Mouse (Mus musculus) R1 (cell line): ENCODE measurements around the gene Surf4.

Source experiments
- DNase-seq: peaks from one replicate; pipeline ENCODE4 v3.0.0-alpha.2; 2018; ENCODE audit warnings: low read depth, low spot score

Gene Surf4

DNA sequence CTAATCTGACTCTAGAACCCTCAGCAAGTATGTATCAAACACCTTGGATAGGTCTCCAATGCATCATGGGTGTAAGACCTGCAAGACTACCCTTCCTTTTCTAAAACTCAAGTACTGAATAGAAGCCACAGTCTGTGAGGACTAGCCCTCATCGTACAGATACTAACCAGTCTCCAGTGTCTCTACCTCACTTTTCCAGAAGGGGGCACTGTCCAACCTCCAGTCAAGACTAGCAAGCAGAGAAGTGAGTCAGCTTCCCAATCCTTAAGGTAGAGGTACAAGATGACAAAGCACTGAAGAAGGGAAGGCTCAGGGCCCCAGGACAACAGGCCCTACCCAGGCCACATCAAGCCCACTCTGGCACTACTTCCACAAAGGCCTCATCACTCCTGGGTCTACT lies 3.3 kb downstream of the Surf4 start:
- peak; percentile 86 for DNase-seq

DNA sequence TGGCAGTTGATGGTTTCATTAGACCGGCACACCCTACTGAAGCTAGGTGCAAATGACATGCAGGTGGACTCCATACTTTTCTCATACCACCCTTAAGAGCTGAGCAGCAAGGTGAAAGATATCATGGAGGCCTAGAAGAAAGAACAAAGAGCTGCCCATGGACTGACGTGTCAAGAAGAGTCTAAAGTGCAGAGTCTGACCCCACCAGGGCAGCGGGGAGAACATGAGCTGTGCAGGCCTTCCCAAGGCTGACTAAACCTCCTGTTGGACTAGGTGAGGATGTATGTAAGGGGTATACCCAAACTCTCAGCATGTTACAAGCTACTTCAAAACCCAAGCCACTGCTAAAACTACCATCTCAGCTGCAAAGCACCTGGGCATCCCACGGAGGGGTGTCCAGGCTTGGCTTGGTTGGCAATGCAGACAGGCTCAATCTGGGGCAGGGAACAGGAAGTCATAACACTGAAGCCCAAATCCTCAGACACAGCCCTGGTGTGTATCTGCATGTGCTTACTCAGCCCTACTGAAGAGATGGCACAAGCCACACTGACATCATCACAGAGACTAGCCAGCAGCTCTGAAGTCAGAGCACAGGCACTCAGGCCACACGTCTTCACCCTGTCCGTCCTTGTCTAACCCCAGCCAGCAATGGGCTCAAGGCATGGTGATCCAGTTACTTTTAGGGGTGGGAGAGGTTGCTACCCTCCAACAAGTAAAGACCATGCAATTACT lies 5.8 kb downstream of the Surf4 start:
- DNase-seq: no peak

DNA sequence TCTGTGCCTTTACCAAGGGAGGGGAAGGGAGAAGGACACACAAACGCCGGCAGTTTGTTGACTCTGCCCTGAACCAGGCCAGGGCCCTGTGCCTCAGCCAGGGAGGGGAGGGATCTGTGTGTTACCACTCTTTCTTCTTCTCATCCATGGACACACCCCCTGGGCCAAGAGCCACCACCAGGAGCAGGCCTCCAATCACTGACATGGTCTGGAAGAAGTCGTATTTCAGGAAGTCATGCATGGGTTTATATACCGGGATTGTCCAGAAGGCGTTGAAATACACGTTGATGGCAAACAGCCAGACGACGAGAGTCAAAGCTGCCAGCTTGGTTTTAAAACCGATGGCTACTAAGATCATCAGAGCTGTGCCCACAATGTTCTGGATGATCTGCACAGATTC lies 11.9 kb downstream of the Surf4 start:
- DNase-seq: peak; percentile 41

DNA sequence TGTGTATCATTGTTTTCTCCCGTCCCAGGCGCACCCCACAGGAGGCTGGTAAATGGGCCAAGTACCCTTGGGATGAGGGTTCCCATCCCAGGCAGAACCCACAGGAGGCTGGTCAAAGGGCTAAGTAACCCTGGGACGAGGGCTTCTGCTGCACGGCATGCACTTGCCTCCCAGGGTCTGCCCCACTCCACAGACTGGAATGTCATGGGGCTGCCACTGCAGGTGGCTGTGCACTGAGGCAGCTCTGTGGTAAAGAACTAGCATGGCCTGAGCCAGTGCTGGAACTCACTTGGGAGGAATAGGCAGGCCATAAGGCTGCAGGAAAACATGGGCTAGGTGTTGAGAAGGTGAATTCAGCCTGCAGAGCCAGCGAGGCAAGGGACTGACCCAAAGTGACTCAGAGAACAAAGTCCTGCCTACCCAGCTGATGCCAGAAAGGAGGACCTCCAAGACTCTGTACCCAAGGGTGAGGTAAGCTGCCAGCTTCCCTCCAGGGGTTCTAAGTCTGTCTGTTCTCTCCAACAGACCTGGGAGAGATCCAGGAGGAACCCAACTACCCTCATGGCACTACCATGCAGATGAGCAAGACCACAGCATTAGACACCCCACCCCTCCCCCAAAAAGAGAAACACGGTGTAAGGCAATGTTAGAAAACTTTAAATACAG lies 13.4 kb downstream of the Surf4 start:
- no peak for DNase-seq

DNA sequence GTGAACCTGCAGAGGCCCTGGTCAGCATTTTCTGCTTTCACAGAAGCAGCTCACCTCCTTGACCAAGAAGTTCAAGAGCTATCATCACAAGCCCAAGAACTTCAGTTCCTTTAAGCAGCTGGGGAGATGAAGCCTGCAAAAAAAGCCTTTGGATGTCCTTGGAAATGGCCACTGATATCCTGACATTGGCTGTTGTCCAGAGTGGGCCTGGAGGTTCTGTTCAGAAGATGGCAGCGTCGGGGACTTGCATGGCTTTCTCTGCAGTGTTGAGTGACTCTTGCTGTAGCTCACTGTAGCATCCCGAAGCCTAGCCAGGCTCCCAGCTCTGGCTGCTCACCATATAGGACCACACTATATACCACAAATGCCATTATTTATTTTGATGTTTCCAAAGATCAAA lies 14.0 kb downstream of the Surf4 start:
- DNase-seq: no peak

DNA sequence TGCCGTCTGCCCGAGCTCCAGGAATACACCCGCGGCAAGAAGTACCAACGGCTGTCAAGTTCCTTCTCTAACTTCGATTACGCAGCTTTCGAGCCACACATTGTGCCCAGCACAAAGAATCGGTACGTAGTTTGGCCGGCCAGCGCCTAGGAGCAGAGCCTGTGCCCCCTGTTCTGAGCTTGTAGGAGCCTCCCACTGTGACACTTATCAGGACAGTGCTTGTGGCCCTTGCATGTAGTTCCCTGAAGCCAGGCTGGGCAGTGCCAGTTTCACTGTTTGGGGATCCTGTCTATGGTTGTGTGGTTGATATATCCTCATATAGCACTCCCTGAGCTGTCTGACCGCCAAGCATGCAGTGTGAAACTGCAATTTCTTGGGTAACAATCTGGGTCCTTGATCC lies 17.0 kb downstream of the Surf4 start:
- DNase-seq: no peak

DNA sequence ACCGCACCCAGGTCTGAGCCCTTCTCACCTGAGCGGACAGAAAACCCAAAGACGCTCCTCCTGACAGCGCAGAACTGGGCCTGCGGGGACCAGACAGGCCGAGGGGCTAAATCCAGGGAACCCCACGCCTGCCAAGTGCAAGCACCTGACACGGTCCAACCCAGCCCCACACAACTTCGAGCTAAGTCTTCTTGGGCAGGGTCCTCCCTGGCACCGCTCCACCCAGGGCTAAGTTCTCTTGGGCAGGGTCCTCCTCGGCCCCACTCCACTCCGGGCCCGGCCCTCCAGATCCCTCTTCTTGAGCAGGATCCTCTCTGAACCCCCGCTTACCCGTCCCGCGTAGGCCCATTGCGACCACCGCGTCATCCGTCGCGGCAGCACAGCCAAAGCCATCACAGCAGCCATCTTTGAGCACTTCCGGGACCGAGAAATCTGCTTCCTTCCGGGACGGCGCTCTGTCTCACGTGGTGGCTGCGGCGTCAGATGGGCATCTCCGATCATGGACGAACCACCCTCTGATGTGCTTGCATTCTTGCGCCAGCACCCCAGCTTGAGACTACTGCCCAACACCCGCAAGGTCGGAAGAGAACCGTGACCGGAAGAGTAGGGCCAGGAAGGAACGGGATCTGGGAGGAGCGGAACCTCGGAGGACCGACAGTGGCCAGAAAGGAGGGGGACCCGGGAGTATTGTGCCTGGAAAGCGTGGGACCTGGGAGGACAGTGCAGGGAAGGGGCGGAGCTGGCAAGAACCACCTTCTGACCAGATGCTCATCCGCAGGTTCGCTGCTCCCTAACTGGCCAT lies 17.6 kb downstream of the Surf4 start, which contains the start of the genes Surf2 and Surf1:
Gene Surf2 (plus strand): TSS at position 441 of the 802 bp plus-strand sequence.
Gene Surf1 (minus strand): TSS at position 604 of the 802 bp plus-strand sequence.
- DNase-seq: peak; percentile 80

DNA sequence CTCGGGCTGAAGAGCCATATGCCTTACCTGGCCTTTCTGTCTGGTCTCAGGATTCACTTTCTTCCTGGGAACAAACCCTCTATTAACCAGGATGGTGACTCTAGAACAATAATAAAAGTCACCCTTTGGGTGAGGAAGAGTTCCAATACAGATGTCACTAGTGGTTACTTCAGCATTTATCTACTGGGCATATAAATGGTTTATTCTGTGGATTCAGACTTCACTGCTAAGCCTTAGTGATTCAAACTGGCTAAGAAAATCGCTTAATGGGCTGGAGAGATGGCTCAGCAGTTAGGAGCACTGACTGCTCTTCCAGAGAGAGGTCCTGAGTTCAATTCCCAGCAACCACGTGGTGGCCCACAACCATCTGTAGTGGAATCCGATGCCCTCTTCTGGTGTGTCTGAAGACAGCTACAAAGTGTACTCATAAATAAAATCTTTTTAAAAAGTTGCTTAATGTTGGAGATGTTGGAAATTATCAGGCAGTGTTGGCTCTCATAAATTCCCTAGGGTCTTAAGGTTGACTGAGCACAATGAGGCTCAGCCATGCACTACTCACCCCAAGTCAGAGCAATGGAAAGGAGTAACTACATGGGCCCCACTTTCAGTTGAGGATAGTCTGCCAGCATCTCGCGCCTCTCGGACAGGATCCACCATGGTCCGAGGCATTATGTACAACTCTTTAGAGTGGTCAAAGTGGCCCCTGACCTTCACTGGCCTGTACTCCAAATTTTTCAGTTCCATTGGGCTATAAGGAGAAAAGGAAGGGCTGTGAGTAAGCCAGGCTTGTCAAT lies 19.4 kb downstream of the Surf4 start:
- no peak for DNase-seq

DNA sequence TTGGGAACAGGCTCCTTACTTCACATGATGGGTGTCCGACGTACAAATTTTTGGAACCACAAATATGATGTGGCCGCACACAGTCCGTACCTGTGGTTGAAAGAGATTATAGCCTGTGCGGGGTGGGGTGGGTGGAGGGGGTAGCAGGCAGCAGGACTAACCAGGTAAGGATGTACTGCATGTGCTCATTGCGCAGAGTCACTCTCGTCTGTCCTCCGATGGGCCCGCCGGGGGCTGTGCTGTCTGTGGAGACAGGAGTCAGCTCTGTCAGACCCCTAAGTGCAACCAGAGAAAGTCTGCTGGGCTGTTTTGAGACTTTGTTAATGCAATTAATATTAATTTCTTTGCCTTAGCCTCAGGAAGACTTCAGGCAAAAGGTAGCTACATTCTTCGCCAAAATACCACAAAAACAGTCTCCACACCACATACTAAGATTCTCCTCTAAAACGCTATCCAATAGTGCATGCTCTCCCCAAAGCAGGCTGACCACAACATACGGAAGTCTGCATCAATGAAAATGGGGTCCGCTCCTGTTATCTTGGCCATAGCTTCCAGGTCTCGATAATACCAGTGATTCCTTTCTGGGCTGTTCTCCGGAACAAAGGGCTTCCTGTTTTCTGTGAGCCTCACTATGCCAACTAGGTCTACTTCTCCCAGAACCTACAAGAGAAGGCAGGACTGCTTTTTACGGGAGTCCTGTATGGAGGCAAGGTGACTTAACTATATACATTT lies 20.1 kb downstream of the Surf4 start:
- DNase-seq: peak; percentile 62

DNA sequence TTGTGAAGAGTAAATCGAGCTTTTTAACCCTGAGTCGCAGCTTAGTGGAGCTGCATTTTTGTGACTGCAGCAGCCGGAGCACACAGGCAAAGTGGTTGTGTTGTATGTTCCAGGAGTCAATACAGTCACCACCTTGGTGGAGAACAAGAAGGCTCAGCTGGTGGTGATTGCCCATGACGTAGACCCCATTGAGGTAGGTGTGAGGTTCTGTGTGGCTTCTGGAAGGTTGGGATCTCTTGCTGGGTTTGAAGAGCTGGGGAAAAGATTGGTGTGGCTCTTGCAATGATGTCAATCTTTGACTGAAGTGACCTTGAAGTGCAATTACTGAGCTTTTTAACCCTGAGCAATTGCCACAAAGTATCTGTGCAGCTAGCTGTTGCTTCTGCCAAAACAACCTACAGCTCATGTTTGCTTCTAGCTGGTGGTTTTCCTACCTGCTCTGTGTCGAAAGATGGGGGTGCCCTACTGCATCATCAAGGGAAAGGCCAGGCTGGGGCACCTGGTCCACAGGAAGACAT lies 21.4 kb downstream of the Surf4 start:
- DNase-seq: peak; percentile 38

DNA sequence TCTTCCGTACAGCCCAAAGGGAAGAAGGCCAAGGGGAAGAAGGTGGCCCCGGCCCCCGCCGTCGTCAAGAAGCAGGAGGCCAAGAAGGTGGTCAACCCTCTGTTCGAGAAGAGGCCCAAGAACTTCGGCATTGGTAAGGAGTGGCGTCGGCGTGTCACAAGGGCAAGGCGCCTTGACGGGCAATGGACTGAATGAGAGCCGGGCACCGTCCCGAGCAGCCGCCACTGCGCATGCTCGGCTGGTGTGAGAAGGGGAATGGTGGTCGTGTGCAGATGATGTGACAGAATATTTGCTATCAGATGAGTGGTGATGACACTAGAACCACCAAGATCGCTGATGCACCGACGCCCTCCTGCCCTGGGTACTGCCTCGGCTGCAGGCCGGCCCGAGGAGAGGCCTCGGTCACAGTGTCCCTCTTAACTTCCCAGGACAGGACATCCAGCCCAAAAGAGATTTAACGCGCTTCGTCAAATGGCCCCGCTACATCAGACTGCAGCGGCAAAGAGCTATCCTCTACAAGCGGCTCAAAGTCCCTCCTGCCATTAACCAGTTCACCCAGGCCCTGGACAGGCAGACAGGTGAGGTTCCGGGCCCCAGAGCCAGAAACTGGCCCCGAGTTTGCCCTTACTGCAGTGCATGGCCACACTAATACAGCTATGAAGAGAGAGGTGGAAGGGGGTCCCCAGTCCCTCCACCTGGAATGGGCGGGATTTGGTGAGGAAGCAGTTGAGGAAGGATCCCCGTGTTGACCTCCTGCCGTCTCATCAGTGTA lies 22.5 kb downstream of the Surf4 start:
- peak; percentile 77 for DNase-seq

DNA sequence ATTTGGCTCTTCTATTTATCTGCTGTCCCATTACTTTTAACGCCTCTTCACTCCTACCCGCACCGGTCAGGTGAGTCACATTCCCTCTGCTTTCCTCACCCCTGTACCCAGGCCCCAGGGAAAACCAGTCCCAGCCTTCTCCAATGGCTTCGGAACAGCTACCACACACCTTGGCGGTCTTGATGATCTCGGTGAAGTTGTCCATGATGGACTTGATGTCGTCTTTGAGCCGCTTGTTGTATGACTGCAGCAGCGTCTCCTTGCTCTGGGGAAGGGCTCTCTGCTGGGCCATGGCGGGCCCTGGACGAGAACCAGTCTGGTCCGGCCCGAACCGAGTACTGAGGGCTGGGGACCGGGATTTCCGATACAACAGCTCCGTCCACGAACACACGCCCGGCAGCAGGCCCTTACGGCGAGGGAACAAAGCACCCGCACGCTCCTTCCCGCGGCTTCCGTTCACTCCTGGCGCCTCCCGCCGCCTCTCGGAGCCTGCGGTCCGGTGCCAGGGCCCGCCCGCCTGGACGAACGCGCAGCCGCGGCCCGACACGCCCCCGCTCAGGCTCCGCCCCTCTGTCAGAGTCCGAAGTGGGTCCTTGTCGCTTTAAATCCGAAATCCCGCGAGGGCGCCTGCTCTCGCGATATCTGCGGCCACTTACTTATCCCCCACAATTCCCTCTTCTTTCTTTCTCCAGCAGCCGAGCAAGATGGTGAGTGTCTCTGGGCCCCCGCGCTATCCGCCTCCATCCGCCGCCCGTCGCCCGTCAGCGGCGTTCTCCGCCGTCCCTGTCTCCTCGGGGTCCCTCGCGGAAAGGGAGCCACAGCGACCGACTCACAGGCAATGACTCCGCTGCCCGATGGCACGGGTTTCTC lies 23.4 kb downstream of the Surf4 start, which contains the start of the genes Med22 and Rpl7a:
Gene Med22 (minus strand): TSS at position 554 of the 870 bp plus-strand sequence.
Gene Rpl7a (plus strand): TSS at position 641 of the 870 bp plus-strand sequence.
- peak; percentile 97 for DNase-seq

DNA sequence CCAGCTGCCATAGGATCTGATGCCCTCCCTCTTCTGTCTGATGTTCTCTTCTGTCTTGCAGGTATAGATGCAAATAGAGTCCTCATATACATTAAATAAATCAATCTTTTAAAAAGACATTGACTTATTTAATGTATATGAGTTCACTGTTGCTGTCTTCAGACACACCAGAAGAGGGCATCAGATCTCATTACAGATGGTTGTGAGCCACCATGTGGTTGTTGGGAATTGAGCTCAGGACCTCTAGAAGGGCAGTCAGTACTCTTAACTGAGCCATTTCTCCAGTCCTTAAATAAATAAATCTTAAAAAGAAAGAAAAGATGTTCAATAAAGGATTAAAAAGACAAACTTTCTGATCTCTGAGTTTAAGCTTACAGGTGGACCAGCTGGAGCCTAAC lies 24.3 kb downstream of the Surf4 start:
- no peak for DNase-seq

DNA sequence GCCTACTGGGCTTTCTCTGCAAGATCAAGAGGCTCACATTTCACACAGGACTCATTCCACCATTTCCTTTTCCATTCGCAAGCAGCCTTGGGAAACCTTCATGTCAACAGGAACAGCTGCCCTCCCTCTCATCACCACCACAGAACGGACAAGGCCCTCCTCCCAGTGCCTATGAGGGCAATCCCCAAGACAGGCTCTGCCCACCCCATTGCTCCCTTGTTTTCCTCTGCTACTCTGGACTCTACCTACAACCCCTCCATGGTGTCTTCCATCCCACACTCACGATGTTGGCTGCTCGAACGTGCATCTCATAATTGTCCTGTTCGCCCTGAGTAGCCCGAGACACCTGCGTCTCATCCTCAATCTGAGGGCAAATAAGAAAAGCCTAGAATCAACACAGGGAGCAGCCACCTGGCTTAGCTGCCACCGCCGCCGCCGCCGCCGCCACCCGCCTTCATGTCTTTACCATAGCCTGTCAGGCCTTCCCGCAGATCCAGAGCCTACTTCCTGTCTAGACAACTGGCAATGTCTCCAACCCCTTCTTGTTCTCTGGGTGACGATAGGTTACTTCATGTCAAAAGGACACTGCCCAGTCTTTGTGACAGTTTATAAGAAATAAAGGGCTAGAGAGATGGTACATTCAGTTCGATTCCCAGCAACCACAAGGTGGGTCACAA lies 24.9 kb downstream of the Surf4 start:
- no peak for DNase-seq

DNA sequence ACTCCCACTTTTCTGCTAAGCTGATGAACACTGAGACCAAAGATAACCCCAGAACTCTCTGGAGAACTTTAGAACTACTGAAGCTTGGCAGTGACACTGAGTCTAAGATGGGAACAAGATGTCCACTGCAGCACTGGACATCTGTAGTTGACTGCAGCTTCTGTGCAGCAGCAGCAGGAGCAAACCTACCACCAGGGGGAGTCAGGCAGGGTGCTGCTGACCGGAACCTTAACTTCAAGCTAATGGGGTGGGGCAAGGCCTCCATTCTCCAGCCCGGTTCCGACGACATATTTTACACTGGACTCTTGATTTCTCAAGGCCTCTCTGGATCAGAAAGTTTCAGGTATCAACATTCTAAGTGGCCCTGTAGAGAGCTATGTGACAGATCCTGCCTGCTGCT lies 26.6 kb downstream of the Surf4 start:
- no peak for DNase-seq

DNA sequence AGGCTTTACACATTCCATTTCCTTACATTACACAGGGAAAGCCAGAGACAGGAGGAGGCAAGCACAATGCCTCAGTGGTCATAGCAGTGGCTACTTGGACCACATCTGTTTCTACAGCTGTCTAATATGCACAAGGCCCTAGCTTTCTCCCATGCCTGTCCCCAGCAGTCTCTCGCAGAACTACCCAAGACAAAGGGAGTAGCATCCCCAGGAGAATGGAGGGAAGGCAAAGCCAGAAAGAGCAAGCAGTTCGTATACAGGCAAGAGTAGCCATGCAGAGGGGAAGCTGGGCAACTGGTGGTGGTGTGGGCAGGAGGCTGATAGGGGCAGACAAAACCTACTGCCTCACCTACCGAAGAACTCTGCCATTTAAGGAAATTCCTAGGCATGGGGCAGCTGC lies 27.3 kb downstream of the Surf4 start:
- DNase-seq: no peak

DNA sequence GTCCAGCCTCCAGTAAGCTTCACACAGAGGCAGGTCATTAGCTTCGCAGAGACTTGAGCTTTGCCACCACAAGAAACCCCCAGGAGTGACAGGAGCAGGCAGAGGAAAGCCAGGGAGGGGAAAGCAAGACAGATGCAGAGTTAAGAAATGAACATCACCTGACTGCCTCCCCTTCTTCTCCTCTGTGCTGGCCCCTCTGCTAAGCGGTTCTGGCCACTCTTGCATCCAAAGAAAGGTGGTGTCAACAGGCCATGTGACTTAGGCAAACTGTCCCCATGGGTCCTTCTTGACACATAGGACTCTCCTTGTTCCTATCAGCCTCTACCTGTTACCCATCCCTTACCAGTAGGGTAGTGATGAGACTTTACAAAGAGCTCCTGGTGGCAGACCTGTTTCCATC lies 27.8 kb downstream of the Surf4 start:
- no peak for DNase-seq

DNA sequence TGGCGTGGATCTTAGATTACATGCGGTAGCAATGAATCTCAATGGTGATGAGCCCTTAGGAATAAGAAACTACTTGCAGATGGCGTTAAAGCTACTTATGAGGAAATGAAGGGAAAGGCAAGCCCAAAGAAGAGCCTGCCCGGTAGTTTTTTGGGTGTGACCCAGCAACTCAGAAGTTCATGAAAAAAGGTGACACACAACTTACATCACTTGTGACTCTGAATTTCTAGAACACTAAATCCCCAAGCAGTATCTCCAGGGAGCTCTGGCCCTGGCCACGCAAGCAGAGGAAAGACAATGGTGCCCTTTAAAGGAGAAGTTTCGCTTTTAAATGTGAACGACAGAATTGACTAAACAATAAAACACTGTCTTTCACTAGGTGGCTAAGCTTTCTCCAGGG lies 30.4 kb downstream of the Surf4 start:
- DNase-seq: no peak
